Mouse (Mus musculus): Measurements from ENCODE around the gene Ybey. TPM values are rescaled to one million over a fixed set of nuclear protein-coding genes. Genes with fewer than 3 reads are reported as not detected.

The Ybey gene
- polyA plus RNA-seq, 1 experiment from 2014 or later, result 6.9 TPM

DNA sequence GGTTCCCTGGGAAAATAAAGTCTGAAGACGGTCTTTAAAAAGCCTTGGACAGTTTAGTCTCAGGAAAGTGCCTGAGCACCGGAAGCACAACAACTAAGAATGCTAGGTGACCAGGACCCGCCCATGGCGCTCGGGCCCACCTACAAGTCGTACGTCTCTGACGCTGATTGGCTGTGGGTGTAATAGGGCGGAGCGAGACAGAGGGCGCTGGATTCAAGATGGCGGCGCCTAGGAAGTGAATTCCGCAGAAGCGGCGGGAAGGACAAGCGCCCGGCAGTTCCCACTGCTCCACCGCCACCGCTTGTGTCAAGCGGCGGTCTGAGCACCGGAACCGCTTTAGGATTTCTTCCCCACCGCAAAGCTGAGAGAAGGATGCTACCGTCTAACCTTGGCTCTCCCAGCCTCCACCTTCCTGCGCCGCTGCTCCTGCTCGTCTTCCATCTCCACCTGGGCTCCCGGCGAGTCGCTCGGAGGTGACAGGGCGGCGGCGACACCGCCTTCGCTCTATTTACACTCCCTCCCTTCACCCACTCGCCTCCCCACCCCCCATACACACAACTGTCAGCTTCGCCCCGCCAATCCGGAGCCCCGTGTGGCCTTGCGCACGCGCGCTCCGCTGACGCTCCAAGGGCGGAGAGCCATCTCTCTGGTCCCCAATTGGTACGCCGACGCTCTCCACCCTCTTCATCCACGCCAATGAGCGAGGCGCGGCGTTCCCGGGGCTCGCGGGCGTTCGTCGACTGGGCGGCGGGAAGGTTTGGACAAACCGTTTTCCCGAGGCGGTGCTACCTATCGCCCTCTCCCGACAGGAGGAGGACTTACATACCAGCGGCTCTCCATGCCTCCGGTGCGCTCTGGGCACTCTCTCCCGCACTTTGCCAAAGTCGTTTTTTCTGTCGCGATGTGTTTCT lies 26.5 kb downstream of the Ybey start, which contains the start of gene Pcnt:
Gene Pcnt, minus strand, starts transcription at position 609 of the 911 bp plus-strand sequence.
- H3K4me3 ChIP-seq, result peak within 1 kb of the TSS; percentile 97
- H3K27ac ChIP-seq (ENCODE audit: poor library complexity, severe bottlenecking), result peak within 1 kb of the TSS; percentile 98
- no peaks in the 10 kb centered on the region for H3K9me3 ChIP-seq (replicated peaks)
- WGBS, result under 1% methylated on average over 78 of the region's 78 CpGs
- peak within 1 kb of the TSS; percentile 86 for H3K4me2 ChIP-seq
- peaks cover 22% of the 10 kb centered on the region for H3K4me1 ChIP-seq (replicated peaks)
- no peaks in the 10 kb centered on the region for H3K27me3 ChIP-seq (replicated peaks)
- H3K9ac ChIP-seq, result peak within 1 kb of the TSS; percentile 94
- peak; percentile 99 for ATAC-seq (ENCODE audit: insufficient number of reproducible peaks, low FRiP score)
- peaks cover 26% of the 10 kb centered on the region for H3K36me3 ChIP-seq

DNA sequence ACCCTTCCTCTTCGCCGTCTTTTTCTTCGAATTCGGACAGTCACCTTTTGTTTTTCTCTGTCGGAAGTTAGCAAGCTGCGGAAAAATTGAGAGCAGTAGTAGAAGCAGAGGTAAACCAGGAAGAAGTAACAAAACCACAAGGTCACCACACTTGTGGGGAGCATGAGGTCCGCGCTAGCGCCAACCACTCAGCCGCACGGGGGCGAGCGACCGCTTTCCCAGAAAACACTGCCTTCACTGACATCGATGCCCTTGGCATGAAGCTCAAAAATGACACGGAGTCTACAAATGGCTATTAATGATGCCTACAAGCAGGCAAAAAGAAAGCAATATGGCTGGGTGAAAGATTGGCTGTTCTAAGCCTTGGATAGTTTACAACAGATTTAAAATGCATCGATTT lies 28.6 kb downstream of the Ybey start, which contains the start of gene AC141477.1:
Gene AC141477.1, minus strand, starts transcription at position 164 of the 400 bp plus-strand sequence.
- no peak for ATAC-seq (ENCODE audit: insufficient number of reproducible peaks, low FRiP score)
- WGBS, result 94% methylated on average over 17 of the region's 17 CpGs
- Histone ChIP-seq H3K27me3 (replicated peaks) (no peaks in the 10 kb centered on the region), H3K9ac (no peak within 1 kb of the TSS), H3K36me3 (peaks cover 48% of the 10 kb centered on the region), H3K27ac (ENCODE audit: poor library complexity, severe bottlenecking) (no peak within 1 kb of the TSS), H3K4me2 (peak within 1 kb of the TSS; percentile 86; the same call in 1 of the 2 replicates), H3K4me3 (no peak within 1 kb of the TSS), H3K4me1 (replicated peaks) (peaks cover 22% of the 10 kb centered on the region), H3K9me3 (replicated peaks) (no peaks in the 10 kb centered on the region)

DNA sequence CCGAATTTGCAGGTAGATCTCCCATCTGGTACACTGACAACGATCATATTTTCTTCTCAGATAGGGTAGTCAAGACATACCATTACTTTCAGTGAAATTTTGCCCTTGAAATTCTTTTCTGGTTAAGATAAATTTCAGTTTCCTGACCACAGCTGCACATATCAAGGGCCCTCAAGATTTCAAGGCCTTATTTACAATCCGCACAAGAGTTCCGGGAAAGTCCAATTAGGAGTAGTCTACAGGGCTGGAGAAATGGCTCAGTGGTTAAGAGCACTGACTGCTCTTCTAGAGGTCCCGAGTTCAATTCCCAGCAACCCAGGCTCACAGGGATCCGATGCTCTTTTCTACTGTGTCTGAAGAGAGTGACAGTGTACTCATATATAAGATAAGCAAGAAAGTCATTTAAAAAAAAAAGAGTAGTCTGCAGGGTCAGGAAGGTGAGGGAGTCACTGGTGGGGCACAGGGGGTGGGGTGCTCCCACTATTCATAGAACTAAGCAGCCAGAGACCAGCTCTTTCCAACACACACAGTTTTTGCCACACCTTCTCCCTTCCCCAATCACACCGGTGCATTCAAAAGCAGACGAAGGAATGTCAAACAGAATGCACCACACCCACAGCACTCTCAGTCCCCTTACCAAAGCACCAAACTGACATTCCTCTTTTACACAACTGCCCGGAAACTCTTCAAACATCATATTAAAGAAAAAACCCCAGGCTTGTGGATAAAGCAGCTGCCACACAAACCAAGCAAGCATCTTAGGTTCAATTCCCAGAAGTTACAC lies 29.6 kb downstream of the Ybey start:
- ATAC-seq (ENCODE audit: insufficient number of reproducible peaks, low FRiP score), result no peak
- H3K4me1 ChIP-seq (replicated peaks), result peaks cover 22% of the 10 kb centered on the region
- H3K4me2 ChIP-seq, result no peak overlapping the region
- H3K9me3 ChIP-seq (replicated peaks), result no peaks in the 10 kb centered on the region
- peaks cover 58% of the 10 kb centered on the region for H3K36me3 ChIP-seq
- 85% methylated on average over 9 of the region's 9 CpGs for WGBS
- no peak overlapping the region for H3K4me3 ChIP-seq
- no peak overlapping the region for H3K27ac ChIP-seq (ENCODE audit: poor library complexity, severe bottlenecking)
- H3K27me3 ChIP-seq (replicated peaks), result no peaks in the 10 kb centered on the region
- no peak overlapping the region for H3K9ac ChIP-seq

DNA sequence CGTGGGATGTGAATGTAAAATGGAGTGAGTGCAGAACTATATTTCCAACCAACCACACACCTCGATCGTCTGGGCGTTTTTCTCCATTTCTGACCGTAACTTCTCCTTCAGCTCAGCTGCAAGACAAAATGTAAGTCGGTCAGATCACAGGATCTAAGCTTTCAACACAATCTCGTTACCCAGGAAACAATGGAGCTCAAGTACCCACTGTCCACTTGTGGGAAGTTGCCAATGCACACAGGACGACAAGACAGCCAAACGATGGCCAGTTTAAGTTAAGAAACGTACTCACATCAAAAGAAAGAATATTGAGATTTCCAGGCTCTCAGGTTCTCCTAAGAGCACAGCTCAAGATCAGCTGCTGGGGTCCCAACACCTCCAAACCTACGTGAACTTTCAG lies 35.0 kb downstream of the Ybey start:
- no peaks in the 10 kb centered on the region for H3K27me3 ChIP-seq (replicated peaks)
- no peak overlapping the region for H3K27ac ChIP-seq (ENCODE audit: poor library complexity, severe bottlenecking)
- no peaks in the 10 kb centered on the region for H3K9me3 ChIP-seq (replicated peaks)
- no peak overlapping the region for H3K9ac ChIP-seq
- 90% methylated on average over 11 of the region's 11 CpGs for WGBS
- no peaks in the 10 kb centered on the region for H3K4me1 ChIP-seq (replicated peaks)
- no peak for ATAC-seq (ENCODE audit: insufficient number of reproducible peaks, low FRiP score)
- H3K4me3 ChIP-seq, result no peak overlapping the region
- H3K36me3 ChIP-seq, result peaks cover 97% of the 10 kb centered on the region
- no peak overlapping the region for H3K4me2 ChIP-seq

DNA sequence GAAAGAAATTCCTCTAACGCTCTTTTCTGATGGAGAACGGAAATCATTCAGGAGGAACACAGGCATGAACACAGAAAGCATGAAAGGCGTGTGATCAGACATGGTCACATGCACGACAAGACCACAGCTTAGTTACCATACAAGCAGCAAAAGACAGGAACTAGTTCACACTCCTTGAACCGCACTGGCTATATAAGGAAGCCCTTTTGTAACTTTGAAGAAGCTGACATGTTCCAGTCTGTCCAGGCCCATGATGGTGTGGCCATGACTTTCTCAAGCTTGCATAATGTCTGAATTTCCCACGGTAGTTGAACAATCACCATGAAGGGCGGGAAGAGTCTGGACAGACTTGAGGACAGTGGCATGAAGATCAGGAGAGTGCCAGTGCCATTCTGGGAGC lies 43.2 kb downstream of the Ybey start:
- Histone ChIP-seq H3K27ac (ENCODE audit: poor library complexity, severe bottlenecking) (no peak overlapping the region), H3K27me3 (replicated peaks) (no peaks in the 10 kb centered on the region), H3K36me3 (peaks cover 93% of the 10 kb centered on the region), H3K4me3 (no peak overlapping the region), H3K9me3 (replicated peaks) (no peaks in the 10 kb centered on the region), H3K4me1 (replicated peaks) (no peaks in the 10 kb centered on the region), H3K4me2 (no peak overlapping the region), H3K9ac (no peak overlapping the region)
- ATAC-seq (ENCODE audit: insufficient number of reproducible peaks, low FRiP score), result no peak
- WGBS, result 93% methylated on average over 7 of the region's 7 CpGs

DNA sequence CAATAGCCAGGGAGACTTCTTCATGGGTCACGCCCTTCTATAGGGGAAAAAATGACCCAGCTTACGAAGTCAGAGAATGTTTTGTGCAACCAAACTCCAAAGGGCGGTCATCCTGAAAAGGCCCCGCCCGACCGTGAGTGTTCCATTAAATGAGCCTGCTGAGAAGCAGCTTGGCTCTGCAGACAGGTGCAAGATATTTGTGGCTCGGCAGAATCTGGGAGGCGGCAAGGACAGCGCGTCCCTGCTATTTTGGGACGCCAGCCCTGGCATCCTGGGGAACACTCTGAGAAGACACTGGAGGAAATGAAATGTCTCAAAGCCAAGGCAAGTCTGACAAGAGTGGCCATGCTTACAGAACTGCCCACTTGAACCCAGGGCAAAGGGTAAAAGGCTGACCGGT lies 52.1 kb downstream of the Ybey start:
- Histone ChIP-seq H3K27ac (ENCODE audit: poor library complexity, severe bottlenecking) (peak overlapping the region; percentile 61), H3K36me3 (peaks cover 92% of the 10 kb centered on the region), H3K4me3 (no peak overlapping the region), H3K4me2 (no peak overlapping the region), H3K27me3 (replicated peaks) (no peaks in the 10 kb centered on the region), H3K9ac (no peak overlapping the region), H3K9me3 (replicated peaks) (no peaks in the 10 kb centered on the region), H3K4me1 (replicated peaks) (0 out of 2 replicates have a peak, but pooled peaks cover 5% of the 10 kb centered on the region)
- ATAC-seq (ENCODE audit: insufficient number of reproducible peaks, low FRiP score), result no peak
- WGBS, result 70% methylated on average over 12 of the region's 12 CpGs

Other genes starting within 250 kb of the Ybey start
- 53.4 and 56.0 TPM in 2 replicates for gene Prmt2, start 231.2 kb downstream of the Ybey start, polyA plus RNA-seq (2016; fragmentation: Nextera tagmentation; extraction: Ambion mirVana)
- gene S100b, start 215.3 kb downstream of the Ybey start, polyA plus RNA-seq (2016; fragmentation: Nextera tagmentation; extraction: Ambion mirVana), result 0.24 and 0.26 TPM in 2 replicates
- 11.4 and 12.3 TPM in 2 replicates for gene Dip2a, start 123.8 kb downstream of the Ybey start, polyA plus RNA-seq (2016; fragmentation: Nextera tagmentation; extraction: Ambion mirVana)
- not detected in 2 replicates for gene AC141477.1, start 28.7 kb downstream of the Ybey start, polyA plus RNA-seq (2016; fragmentation: Nextera tagmentation; extraction: Ambion mirVana)
- gene Pcnt, start 26.3 kb downstream of the Ybey start, polyA plus RNA-seq (2016; fragmentation: Nextera tagmentation; extraction: Ambion mirVana), result 13.3 and 13.7 TPM in 2 replicates
- gene 2610028H24Rik, start 20.0 kb downstream of the Ybey start, polyA plus RNA-seq (2016; fragmentation: Nextera tagmentation; extraction: Ambion mirVana), result not detected in 2 replicates
- gene Mcm3ap, start 187 bp downstream of the Ybey start, polyA plus RNA-seq (2016; fragmentation: Nextera tagmentation; extraction: Ambion mirVana), result 48.6 and 50.3 TPM in 2 replicates
- gene Lss, start 62.5 kb upstream of the Ybey start, polyA plus RNA-seq (2016; fragmentation: Nextera tagmentation; extraction: Ambion mirVana), result 12.6 and 13.3 TPM in 2 replicates
- not detected in 2 replicates for gene Spatc1l, start 93.2 kb upstream of the Ybey start, polyA plus RNA-seq (2016; fragmentation: Nextera tagmentation; extraction: Ambion mirVana)
- gene Ftcd, start 106.5 kb upstream of the Ybey start, polyA plus RNA-seq (2016; fragmentation: Nextera tagmentation; extraction: Ambion mirVana), result 3.2 and 3.5 TPM in 2 replicates
- 37.9 and 38.0 TPM in 2 replicates for gene Col6a2, start 154.5 kb upstream of the Ybey start, polyA plus RNA-seq (2016; fragmentation: Nextera tagmentation; extraction: Ambion mirVana)

Measured in heart, embryonic 12.5 days (tissue).